Mouse (Mus musculus): ENCODE measurements around the gene Alcam.

GRCm38 (mm10) chr16:52450245-52451100 lies 3.4 kb downstream of the Alcam start:
- TF ChIP-seq CTCF (IDR thresholded peaks at IDR 0.05) (peak; percentile 55), EP300 (IDR thresholded peaks at IDR 0.05) (no peak)

Data from lung, postnatal 0 days (tissue).